Mouse (Mus musculus): ENCODE results near the gene Calhm1. TPM values are rescaled to one million over a fixed set of nuclear protein-coding genes. Genes with fewer than 3 reads are reported as not detected.

The Calhm1 gene
- polyA plus RNA-seq, 1 experiment, result not detected

Other genes starting within 250 kb of the Calhm1 start
- gene Ina, start 129.6 kb downstream of the Calhm1 start, polyA plus RNA-seq (2012; rRNA removed), result 93.5 and 103 TPM in 2 replicates
- gene Nt5c2, start 129.1 kb downstream of the Calhm1 start, polyA plus RNA-seq (2012; rRNA removed), result 49.8 and 53.3 TPM in 2 replicates
- gene Pcgf6, start 93.3 kb downstream of the Calhm1 start, polyA plus RNA-seq (2012; rRNA removed), result 41.3 and 42.6 TPM in 2 replicates
- 4.7 and 5.0 TPM in 2 replicates for gene Taf5, start 76.5 kb downstream of the Calhm1 start, polyA plus RNA-seq (2012; rRNA removed)
- gene Usmg5, start 53.6 kb downstream of the Calhm1 start, polyA plus RNA-seq (2012; rRNA removed), result 964 and 1,164 TPM in 2 replicates
- gene Pdcd11, start 53.5 kb downstream of the Calhm1 start, polyA plus RNA-seq (2012; rRNA removed), result 14.1 and 14.2 TPM in 2 replicates
- 4.7 and 5.2 TPM in 2 replicates for gene Calhm2, start 6.0 kb downstream of the Calhm1 start, polyA plus RNA-seq (2012; rRNA removed)
- gene Calhm3, start 13.5 kb upstream of the Calhm1 start, polyA plus RNA-seq (2012; rRNA removed), result not detected in 2 replicates
- gene Neurl1a, start 34.6 kb upstream of the Calhm1 start, polyA plus RNA-seq (2012; rRNA removed), result 110 and 127 TPM in 2 replicates